Mouse (Mus musculus): Measurements from ENCODE around the gene Capza1.
A peak's percentile ranks its signal among the peaks of the same experiment; 100 is the strongest.
"Not testable (repeated sequence)": the region's sequence is repeated elsewhere in the genome, so short reads cannot be mapped to it uniquely, and the experiment has no call there.

Capza1 gene

DNA sequence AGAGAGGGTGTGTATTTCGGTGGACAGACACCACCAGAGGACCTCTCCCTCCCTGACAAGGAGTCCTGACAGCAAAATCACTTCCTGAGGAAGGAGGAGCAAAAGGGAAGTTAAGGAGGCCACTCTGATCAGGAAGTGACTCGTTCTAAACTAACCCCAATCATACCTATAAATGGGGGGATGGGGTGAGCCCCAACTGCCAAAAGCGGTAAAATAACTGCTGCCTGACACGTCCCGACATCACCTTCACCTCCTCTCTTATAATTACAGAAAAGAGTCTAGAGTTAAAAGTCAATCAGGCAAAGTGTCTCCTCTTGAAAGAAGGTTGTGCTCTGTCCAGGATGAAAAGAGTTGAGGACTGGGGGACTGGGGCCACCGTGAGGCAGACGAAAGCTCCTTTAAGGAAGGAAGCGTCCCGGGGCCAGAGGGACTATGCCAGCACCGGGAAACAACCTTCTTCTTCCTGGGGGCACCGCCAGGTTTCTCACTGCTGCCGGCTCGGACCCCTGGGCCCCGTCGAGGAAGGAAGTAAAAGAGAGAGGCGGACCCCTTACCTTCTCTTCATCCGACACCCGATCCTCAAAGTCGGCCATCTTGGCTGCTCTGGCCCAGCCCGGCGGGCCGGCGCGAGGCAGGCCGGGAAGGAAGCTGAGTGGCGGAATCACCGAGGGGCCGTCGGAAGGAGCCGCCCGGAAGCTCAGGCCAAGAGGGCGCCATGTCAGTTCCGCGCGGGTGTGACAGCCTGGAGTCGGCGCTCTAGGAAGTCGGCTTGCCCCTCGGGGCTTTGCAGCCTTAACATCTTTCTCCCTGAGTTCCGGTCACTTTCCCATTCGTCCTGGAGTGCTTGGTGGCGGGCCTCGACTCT, at the start of gene Capza1, which contains the start of gene St7l:
Gene Capza1, minus strand, starts transcription at position 720 of the 865 bp plus-strand sequence.
Gene St7l, plus strand, starts transcription at position 220 of the 865 bp plus-strand sequence.
- DNase-seq, result peak; percentile 95

DNA sequence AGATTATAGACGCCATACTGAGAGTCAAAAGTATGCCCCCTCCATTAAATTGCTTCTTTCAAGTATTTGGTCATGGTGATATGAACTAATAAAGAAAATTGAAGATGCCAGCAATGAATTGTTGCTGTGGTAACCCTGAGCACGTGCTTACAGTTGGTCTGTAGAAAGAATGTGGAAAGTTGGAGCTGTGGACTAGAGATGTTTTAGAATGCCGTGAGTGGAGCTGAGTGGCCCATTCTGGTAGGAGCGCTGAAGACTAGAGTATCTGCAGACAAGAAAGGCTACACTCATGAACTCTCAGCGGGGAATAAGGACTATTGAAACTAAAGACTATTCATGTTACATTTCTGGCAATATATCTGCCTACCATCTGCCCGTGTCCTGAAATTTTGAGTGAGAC, 44.9 kb upstream of the Capza1 start:
- no peak for DNase-seq

- DNase-seq, result no peak
Measured at GRCm38 (mm10) chr3:104906007-104906406, 41.7 kb upstream of the Capza1 start.

GRCm38 (mm10) chr3:104905389-104905788, 41.1 kb upstream of the Capza1 start:
- no peak for DNase-seq

GRCm38 (mm10) chr3:104901154-104901553, 36.8 kb upstream of the Capza1 start:
- DNase-seq, result no peak

DNA sequence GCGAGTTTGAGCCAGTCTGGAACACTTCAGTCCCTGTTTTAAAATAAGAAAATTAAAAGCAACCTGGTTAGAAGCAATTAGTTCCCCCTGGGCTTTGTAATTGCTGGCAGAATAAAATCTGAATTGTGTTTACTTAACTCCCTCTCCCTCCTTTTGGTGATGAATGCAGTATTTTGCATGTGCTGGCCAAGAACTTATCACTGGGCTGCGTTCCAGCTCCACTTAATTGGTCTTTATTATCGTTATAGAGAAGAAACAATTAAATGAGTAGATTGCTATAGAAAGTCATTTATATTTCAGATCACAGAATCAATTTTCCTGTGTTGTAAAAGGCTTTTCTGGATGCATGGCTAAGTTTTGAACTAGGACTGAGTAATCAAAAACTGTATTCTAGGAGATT, 31.8 kb upstream of the Capza1 start:
- no peak for DNase-seq

DNA sequence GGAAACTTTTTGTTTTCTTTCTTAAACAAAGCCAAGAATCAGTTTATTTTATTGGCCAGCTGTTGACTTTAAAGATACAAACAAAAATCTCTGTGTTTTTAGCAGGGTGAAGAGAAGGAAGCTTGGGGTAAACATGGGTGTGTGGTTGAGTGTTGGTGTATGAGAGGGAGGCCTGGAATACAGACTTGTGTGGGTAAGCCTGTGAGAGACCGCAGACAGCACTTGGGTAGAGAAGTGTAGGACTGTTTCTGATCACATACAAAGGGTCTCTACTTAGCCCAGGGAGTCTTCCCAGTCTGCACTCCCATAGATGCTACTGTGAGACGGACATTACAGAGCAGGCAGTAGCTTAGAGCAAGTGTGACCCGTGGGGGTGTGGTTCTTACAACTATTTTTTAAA, 24.3 kb upstream of the Capza1 start:
- DNase-seq, result no peak

DNA sequence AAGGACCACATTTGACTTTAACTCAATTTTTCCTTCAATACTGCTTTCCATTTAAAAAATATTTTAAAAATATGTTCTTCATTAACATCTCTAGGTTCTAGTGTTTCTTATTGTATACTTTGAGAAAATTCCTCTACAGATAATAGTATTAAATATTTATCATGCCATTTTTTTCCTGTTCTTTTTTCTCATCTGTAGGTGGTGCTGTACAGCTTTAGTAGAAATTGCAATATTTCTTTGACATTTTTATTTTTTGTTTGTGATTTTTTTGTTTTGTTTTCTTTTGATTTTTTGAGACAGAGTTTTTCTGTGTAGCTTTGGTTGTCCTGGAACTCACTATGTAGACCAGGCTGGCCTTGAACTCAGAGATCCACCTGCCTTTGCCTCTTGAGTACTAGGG, 5.3 kb upstream of the Capza1 start:
- no peak for DNase-seq

GRCm38 (mm10) chr3:104866674-104867073, 2.4 kb upstream of the Capza1 start:
- DNase-seq, result not testable (repeated sequence)

DNA sequence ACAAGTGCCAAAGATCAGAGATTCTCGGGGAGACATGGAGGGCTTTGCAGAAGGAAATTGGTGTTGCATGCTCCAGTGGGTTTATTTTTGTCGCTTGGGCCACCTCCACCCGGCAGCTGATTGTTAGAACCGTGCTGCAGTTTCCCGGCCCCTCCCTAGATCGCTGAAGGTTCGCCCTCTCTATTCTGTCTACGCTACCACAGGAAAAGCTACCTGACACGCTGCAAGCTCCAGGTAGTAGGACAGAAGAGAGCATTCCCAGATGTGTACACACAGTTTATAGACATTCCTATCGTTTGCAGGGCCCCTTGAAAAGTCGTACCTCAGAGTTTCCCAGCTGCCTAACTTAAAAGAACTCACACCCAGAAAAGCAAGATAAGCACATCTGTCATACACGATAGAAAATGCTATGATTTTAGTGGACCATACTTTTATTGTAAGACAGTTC, 1.1 kb upstream of the Capza1 start:
- DNase-seq, result no peak

DNA sequence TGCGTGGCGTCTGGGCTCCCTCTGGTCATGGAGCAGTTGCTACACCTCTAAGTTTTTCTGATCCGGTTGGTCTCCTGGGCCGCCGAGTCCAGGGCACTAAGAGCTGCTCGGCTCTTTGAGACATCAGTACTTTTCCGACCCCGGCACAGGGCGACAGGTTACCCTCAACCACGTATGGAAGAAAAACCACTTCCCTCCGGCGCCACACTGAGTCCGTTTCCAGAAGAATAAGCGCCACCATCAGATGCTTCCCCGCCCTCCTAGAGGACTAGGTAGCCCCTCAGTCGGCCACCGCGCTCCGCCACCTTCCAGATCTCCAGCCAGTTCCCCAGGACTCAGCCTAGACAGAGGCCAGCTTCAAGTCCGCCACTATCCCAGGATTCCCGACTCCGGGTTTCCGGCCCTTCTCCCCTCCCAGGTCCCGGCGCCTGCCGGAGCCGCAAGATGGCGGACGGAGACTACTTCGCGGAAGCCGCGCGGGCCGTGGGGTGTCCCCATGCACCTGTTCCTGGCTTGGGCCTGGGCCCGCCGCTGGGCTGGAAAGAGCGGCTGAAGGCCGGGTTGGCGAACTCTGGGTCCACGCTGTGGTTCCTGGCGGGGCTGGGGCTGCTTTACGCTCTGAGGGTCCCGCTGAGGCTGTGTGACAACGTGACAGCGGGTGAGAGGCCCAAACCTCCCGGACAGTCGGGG, 491 bp upstream of the Capza1 start:
- DNase-seq, result peak; percentile 95

DNA sequence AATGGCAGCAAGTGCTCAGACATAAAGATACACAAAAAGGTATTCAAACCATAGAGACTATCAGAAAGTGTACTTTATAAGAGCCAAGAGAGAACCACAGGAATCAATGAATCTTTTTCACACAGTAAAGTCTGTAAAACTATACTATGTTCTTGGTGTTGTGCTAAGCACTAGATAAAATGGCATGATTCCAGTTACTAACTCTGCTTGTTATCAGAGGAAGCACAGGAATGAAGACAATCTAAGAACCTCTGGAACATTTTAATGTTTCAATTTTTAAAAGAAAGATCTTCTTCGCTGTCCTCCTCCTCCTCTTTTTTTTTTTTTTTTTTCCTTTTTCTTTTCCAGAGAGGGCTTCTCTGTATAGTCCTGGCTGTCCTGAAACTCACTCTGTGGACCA, 5.7 kb downstream of the Capza1 start:
- DNase-seq, result no peak

GRCm38 (mm10) chr3:104856106-104856505, 8.2 kb downstream of the Capza1 start:
- DNase-seq, result no peak

DNA sequence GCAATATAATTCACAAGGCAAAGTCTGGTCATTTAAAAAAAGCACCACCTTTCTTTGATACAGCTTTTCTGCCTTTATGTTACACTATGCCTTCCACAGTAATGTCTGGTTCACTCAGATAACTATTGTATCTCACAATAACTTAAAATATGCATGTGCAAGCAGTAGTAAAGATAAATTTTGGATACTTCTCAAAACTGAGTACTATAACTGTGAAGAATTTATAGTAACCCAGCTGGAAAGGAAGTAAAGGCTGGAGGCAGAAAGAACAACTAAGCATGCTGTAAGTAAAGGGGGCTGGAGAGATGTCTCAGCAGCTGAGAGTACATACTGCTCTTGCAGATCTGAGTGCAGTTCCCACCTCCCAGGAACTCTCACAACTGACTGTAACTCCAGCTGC, 9.4 kb downstream of the Capza1 start:
- no peak for DNase-seq

DNA sequence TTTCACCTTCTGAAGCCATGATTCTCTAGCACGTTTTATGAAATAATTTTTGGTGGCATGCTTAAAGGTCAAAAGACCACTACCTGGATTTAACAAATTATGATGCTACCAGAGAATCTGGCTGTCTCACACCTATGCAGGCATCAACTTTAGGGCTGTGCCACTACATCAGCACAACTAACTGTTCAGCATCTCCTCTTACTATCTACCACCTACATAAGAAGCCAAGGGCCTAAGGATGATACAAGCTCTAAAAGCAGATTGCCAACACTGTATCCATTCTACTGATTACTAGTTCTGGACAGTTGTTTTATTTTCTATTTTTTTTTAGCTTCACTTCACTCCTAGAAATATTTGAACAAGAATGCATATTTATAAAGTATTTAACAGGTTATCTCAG, 9.8 kb downstream of the Capza1 start:
- DNase-seq, result no peak

DNA sequence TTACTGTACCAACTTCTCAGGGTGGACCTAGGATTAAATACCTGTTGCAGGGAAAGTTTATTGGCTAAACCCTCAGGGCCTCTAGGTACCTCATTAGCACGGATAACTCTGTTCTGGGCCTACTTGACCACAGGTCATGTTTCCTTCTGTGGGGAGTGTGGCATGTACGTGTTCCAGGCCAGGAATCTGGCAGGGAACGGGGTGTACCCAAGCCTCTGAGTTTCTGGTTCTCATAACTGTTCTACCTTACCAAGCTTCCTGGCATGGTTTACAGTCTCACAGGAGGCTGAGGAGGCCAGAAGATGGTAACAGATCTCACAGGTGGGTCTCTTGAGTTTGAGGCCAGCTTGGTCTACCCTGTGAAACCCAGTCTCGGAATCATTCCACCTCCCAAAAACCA, 17.7 kb downstream of the Capza1 start:
- no peak for DNase-seq

GRCm38 (mm10) chr3:104841049-104841448, 23.3 kb downstream of the Capza1 start:
- no peak for DNase-seq

DNA sequence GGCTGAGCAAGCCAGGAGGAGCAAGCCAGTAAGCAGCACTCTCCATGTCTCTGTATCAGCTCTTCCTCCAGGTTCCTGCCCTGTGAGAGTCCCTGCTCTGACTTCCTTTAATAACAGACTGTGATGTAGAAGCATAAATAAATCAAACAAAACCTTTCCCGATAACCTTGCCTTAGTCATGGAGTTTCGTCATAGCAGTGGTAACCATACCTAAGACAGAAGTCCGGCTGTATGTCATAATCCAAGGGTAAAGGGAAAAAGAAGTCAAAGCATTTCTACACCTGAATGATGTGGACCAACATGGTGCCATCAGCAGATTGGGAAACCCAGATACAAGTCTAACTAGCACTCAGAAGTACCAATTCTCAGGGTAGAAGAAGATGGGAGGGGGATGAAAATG, 28.5 kb downstream of the Capza1 start:
- no peak for DNase-seq

DNA sequence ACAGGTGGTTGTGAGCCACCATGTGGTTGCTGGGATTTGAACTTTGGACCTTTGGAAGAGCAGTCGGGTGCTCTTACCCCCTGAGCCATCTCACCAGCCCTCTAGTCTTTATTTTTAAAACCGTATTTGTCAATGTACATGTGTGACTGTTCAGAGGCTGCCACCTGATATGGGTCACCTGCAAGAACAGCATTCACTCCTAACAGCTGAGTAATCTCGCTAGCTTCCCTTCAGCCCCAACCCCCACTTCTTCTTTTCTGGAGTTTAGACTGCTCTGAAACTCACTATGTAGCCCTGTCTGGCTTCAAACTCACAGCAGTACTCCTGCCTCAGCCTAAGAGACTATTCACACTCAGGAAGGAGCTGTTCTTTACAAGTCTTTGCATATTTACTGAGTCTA, 41.9 kb downstream of the Capza1 start:
- DNase-seq, result no peak

- DNase-seq, result no peak
Measured at GRCm38 (mm10) chr3:104820426-104820825, 43.9 kb downstream of the Capza1 start.

DNA sequence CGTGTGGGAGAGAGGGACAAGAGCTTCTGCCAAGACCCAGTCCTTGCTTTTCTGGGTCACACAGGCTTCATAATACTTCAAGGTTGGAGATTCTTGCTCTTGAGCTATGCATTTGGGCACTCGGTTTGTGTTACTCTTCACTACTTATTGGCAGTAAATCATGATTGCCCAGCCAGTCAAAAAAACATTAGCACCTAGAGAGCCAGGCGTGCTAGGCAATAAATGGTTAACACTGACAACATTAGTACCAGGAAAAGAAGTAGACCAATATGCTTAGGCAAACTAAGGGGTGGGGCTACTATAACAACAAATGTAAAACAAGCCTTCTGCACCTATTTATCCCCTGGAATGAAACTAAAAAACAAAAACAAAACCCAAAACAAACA, 45.6 kb downstream of the Capza1 start:
- DNase-seq, result no peak

- DNase-seq, result peak; percentile 91
Measured at GRCm38 (mm10) chr3:104817991-104818748, 46.1 kb downstream of the Capza1 start, which contains the start of gene Mov10. Mov10 (minus strand) TSS chr3:104818563.

- DNase-seq, result peak; percentile 82
Measured at GRCm38 (mm10) chr3:104817481-104817990, 46.8 kb downstream of the Capza1 start.
